Mouse (Mus musculus): Measurements from ENCODE around the gene Nat9.

- TF ChIP-seq CTCF (IDR thresholded peaks at IDR 0.05; ENCODE audit: low read depth, low read length), result no peak
- TF ChIP-seq POLR2AphosphoS5 (IDR thresholded peaks at IDR 0.05; ENCODE audit: insufficient replicate concordance, low read depth, low read length), result no peak
These were observed 10.0 kb downstream of the Nat9 start for GRCm38 (mm10) chr11:115177559-115178195.
